Mouse (Mus musculus) MEL (cell line): ENCODE measurements around the gene Lman2. TPM values are rescaled to one million over a fixed set of nuclear protein-coding genes. Genes with fewer than 3 reads are reported as not detected.

Experiments
- DNase-seq: peaks from one replicate; pipeline ENCODE4 v3.0.0; 2011; ENCODE audit warnings: low read depth, low spot score
- H3K27ac ChIP-seq: 2 replicates; pipeline ENCODE4 v1.5.1; 2012; ENCODE audit warnings: low read depth, mild to moderate bottlenecking, control low read depth, low read length, moderate library complexity; ENCODE audit not compliant: control insufficient read depth
- H3K27me3 ChIP-seq, 2 experiments: fragments of 150-350 bp in 1 of 2; sonication (generic) in 1 of 2; 2 replicates each; pipeline ENCODE4 v1.6.1; 2012; ENCODE audit warnings: low read length in 2 of 2, mild to moderate bottlenecking in 2 of 2, improper control_type of control experiment in 1 of 2, moderate library complexity in 1 of 2; ENCODE audit not compliant: insufficient read depth in 2 of 2, control insufficient read depth in 1 of 2
- H3K36me3 ChIP-seq, 2 experiments: 2 replicates each; pipeline ENCODE4 v1.6.1; 2012 to 2014; ENCODE audit warnings: low read length in 2 of 2, improper control_type of control experiment in 1 of 2, inconsistent platforms in 1 of 2, mild to moderate bottlenecking in 1 of 2; ENCODE audit not compliant: insufficient read depth in 2 of 2, control insufficient read depth in 1 of 2
- H3K4me1 ChIP-seq, 2 experiments: fragments of 150-350 bp in 1 of 2; sonication (generic) in 1 of 2; 2 replicates each; pipeline ENCODE4 v1.6.1; 2012; ENCODE audit warnings: low read length in 2 of 2, improper control_type of control experiment in 1 of 2, mild to moderate bottlenecking in 1 of 2; ENCODE audit not compliant: insufficient read depth in 2 of 2, control insufficient read depth in 1 of 2
- H3K4me3 ChIP-seq, 2 experiments: fragments of 150-350 bp in 1 of 2; sonication (generic) in 1 of 2; 2 replicates each; pipeline ENCODE4 v1.5.1; 2012; ENCODE audit warnings: low read depth in 2 of 2, low read length in 2 of 2, mild to moderate bottlenecking in 2 of 2, moderate library complexity in 2 of 2, control low read depth in 1 of 2, improper control_type of control experiment in 1 of 2; ENCODE audit not compliant: control insufficient read depth in 1 of 2, insufficient read depth in 1 of 2
- H3K79me2 ChIP-seq: 2 replicates; pipeline ENCODE4 v1.6.1; 2012; ENCODE audit warnings: mild to moderate bottlenecking, low read length, moderate library complexity; ENCODE audit not compliant: control insufficient read depth, poor library complexity, insufficient read depth
- H3K9ac ChIP-seq: 2 replicates; pipeline ENCODE4 v1.6.1; 2012; ENCODE audit warnings: low read depth, mild to moderate bottlenecking, control low read depth, low read length, moderate library complexity; ENCODE audit not compliant: control insufficient read depth, poor library complexity, severe bottlenecking
- H3K9me3 ChIP-seq: fragments of 150-350 bp; sonication (generic); replicated peaks from 2 replicates; pipeline ENCODE4 v1.6.1; 2012; ENCODE audit warnings: mild to moderate bottlenecking, low read length, improper control_type of control experiment, moderate library complexity; ENCODE audit not compliant: insufficient read depth
- BHLHE40 ChIP-seq: IDR thresholded peaks from 2 replicates; pipeline ENCODE4 v1.6.1; 2012; ENCODE audit warnings: low read depth, mild to moderate bottlenecking, inconsistent platforms, low read length, improper control_type of control experiment, borderline replicate concordance
- CHD1 ChIP-seq: IDR thresholded peaks from 2 replicates; pipeline ENCODE4 v1.6.1; 2012; ENCODE audit warnings: low read depth, mild to moderate bottlenecking, inconsistent platforms, low read length, improper control_type of control experiment
- CHD2 ChIP-seq: IDR thresholded peaks from 2 replicates; pipeline ENCODE4 v1.6.1; 2011; ENCODE audit warnings: low read length, improper control_type of control experiment
- E2F4 ChIP-seq: IDR thresholded peaks from 2 replicates; pipeline ENCODE4 v1.6.1; 2011; ENCODE audit warnings: low read depth, low read length, improper control_type of control experiment, borderline replicate concordance
- ELF1 ChIP-seq: IDR thresholded peaks from 2 replicates; pipeline ENCODE4 v1.6.1; 2014; ENCODE audit warnings: low read depth, mild to moderate bottlenecking, inconsistent platforms, low read length, improper control_type of control experiment, moderate library complexity
- EP300 ChIP-seq, 2 experiments: IDR thresholded peaks; 2 replicates each; pipeline ENCODE4 v1.6.1; 2011; ENCODE audit warnings: improper control_type of control experiment in 2 of 2, low read length in 2 of 2, low read depth in 1 of 2, mild to moderate bottlenecking in 1 of 2
- GABPA ChIP-seq: IDR thresholded peaks from 2 replicates; pipeline ENCODE4 v1.6.1; 2012; ENCODE audit warnings: low read depth, mild to moderate bottlenecking, inconsistent platforms, low read length, improper control_type of control experiment, moderate library complexity
- GATA1 ChIP-seq: IDR thresholded peaks from 2 replicates; pipeline ENCODE4 v1.6.1; 2011; ENCODE audit warnings: low read depth, low read length, improper control_type of control experiment
- HCFC1 ChIP-seq: IDR thresholded peaks from 2 replicates; pipeline ENCODE4 v1.6.1; 2012; ENCODE audit warnings: low read depth, mild to moderate bottlenecking, inconsistent platforms, low read length, improper control_type of control experiment, moderate library complexity
- KAT2A ChIP-seq: conservative IDR thresholded peaks from 2 replicates; pipeline ENCODE4 v1.6.1; 2012; ENCODE audit warnings: low read depth, low read length, improper control_type of control experiment, inconsistent platforms
- MAFK ChIP-seq: IDR thresholded peaks from 2 replicates; pipeline ENCODE4 v1.6.1; 2011; ENCODE audit warnings: low read depth, mild to moderate bottlenecking, low read length, improper control_type of control experiment, borderline replicate concordance
- MAX ChIP-seq: IDR thresholded peaks from 2 replicates; pipeline ENCODE4 v1.6.1; 2011; ENCODE audit warnings: low read length, improper control_type of control experiment
- MEF2A ChIP-seq: IDR thresholded peaks from 2 replicates; pipeline ENCODE4 v1.6.1; 2014; ENCODE audit warnings: low read depth, mild to moderate bottlenecking, inconsistent platforms, low read length, improper control_type of control experiment; ENCODE audit not compliant: poor library complexity, insufficient replicate concordance, severe bottlenecking; ENCODE audit errors: extremely low read depth
- MXI1 ChIP-seq: IDR thresholded peaks from 2 replicates; pipeline ENCODE4 v1.6.1; 2011; ENCODE audit warnings: mild to moderate bottlenecking, low read depth, low read length, improper control_type of control experiment
- MYC ChIP-seq: IDR thresholded peaks from 2 replicates; pipeline ENCODE4 v1.6.1; 2011; ENCODE audit warnings: low read depth, mild to moderate bottlenecking, low read length, improper control_type of control experiment, moderate library complexity
- POLR2A ChIP-seq, 2 experiments: IDR thresholded peaks; 2 replicates each; pipeline ENCODE4 v1.6.1; 2011 to 2012; ENCODE audit warnings: low read length in 2 of 2, mild to moderate bottlenecking in 2 of 2, control low read depth in 1 of 2, improper control_type of control experiment in 1 of 2, low read depth in 1 of 2, moderate library complexity in 1 of 2; ENCODE audit not compliant: control insufficient read depth in 1 of 2, insufficient read depth in 1 of 2, poor library complexity in 1 of 2
- POLR2AphosphoS2 ChIP-seq: IDR thresholded peaks from 2 replicates; pipeline ENCODE4 v1.6.1; 2011; ENCODE audit warnings: low read length, improper control_type of control experiment
- POLR2AphosphoS5 ChIP-seq: IDR thresholded peaks from 2 replicates; pipeline ENCODE4 v1.6.1; 2012; ENCODE audit warnings: low read depth, borderline replicate concordance, mild to moderate bottlenecking, inconsistent platforms, low read length, moderate library complexity, mixed read lengths
- RAD21 ChIP-seq: IDR thresholded peaks from 2 replicates; pipeline ENCODE4 v1.6.1; 2011; ENCODE audit warnings: mild to moderate bottlenecking, low read depth, low read length, improper control_type of control experiment
- RCOR1 ChIP-seq: IDR thresholded peaks from 2 replicates; pipeline ENCODE4 v1.6.1; 2012; ENCODE audit warnings: low read depth, mild to moderate bottlenecking, inconsistent platforms, low read length, improper control_type of control experiment
- SIN3A ChIP-seq: IDR thresholded peaks from 2 replicates; pipeline ENCODE4 v1.6.1; 2012; ENCODE audit warnings: low read length, improper control_type of control experiment, inconsistent platforms
- SMC3 ChIP-seq: IDR thresholded peaks from 2 replicates; pipeline ENCODE4 v1.6.1; 2011; ENCODE audit warnings: low read depth, low read length, improper control_type of control experiment
- TAL1 ChIP-seq: IDR thresholded peaks from 2 replicates; pipeline ENCODE4 v1.6.1; 2012; ENCODE audit warnings: mild to moderate bottlenecking, inconsistent platforms, low read length, moderate library complexity, mixed read lengths
- TBP ChIP-seq: IDR thresholded peaks from 2 replicates; pipeline ENCODE4 v1.8.0; 2011; ENCODE audit warnings: low read depth, low read length, improper control_type of control experiment
- TCF12 ChIP-seq: IDR thresholded peaks from 2 replicates; pipeline ENCODE4 v1.6.1; 2014; ENCODE audit warnings: low read depth, mild to moderate bottlenecking, inconsistent platforms, low read length, improper control_type of control experiment, moderate library complexity
- UBTF ChIP-seq: IDR thresholded peaks from 2 replicates; pipeline ENCODE4 v1.6.1; 2012; ENCODE audit warnings: low read depth, mild to moderate bottlenecking, inconsistent platforms, low read length, improper control_type of control experiment, moderate library complexity, borderline replicate concordance; ENCODE audit not compliant: insufficient read depth
- USF1 ChIP-seq: IDR thresholded peaks from 2 replicates; pipeline ENCODE4 v1.6.1; 2014; ENCODE audit warnings: low read depth, mild to moderate bottlenecking, inconsistent platforms, low read length, improper control_type of control experiment, moderate library complexity
- USF2 ChIP-seq, 2 experiments: IDR thresholded peaks; 2 replicates each; pipeline ENCODE4 v1.6.1; 2011 to 2012; ENCODE audit warnings: improper control_type of control experiment in 2 of 2, low read length in 2 of 2, borderline replicate concordance in 1 of 2, inconsistent platforms in 1 of 2, low read depth in 1 of 2, mild to moderate bottlenecking in 1 of 2; ENCODE audit not compliant: insufficient read depth in 1 of 2
- ZMIZ1 ChIP-seq: IDR thresholded peaks from 2 replicates; pipeline ENCODE4 v1.6.1; 2012; ENCODE audit warnings: low read depth, mild to moderate bottlenecking, inconsistent platforms, low read length, improper control_type of control experiment, moderate library complexity
- ZNF384 ChIP-seq: IDR thresholded peaks from 2 replicates; pipeline ENCODE4 v1.6.1; 2012; ENCODE audit warnings: low read depth, mild to moderate bottlenecking, inconsistent platforms, low read length, improper control_type of control experiment
- polyA plus RNA-seq, 2 experiments: library from polyadenylated mRNA; stranded (reverse) in 1 of 2; unstranded in 1 of 2; fragments of >175 nt in 1 of 2; fragments of >200 nt in 1 of 2; gene quantifications; 2 replicates each; pipeline versions ENCODE4 v1.2.1 to v1.2.4; 2012; ENCODE audit warnings: low replicate concordance in 2 of 2, low read depth in 1 of 2; ENCODE audit not compliant: insufficient read length in 2 of 2, insufficient read depth in 1 of 2, missing spikeins in 1 of 2
- total RNA-seq: library from RNA; depleted of rRNA; stranded (reverse); fragments of 300-350 nt; gene quantifications from 2 replicates; pipeline ENCODE4 v1.2.3, GENCODE M21; 2012

Lman2 gene
- total and polyA plus RNA-seq, 3 experiments = 86.1 to 239 (median 145) TPM

DNA sequence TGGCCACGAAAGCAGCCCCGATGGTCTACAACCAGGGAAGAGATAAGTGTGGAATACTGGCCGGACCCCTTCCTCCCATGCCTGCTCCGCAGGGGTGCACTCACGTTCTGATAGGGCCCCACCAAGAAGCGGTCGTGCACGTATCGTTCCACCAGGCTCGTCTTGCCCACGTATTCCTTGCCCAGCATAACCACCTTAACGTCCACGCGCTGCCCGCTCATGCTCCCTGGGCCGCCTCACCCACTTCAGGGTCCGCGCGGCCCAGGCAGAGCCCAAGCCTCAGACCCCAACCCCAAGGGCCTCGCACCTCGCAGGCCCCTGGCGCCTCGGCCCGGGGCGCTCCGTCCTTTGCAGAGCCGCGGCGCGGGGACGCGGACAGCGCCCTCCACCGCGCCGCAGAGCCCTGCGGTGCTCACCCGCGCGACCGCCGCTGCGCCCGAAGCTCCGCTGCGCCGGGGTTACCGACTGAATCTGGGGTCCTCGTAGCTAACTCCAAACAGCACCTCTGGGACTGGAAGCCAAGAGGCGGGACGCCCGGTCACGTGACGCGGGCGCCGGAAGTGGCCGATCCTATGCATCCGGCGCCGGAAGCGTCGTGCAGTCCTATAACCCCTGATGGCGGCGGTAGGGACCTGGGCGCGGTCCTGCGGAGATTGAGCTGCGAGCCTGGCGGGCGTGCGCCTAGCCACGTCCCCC lies 41.0 kb downstream of the Lman2 start, which contains the start of gene Rab24:
Rab24 (minus strand) TSS at position 513 of the 696 bp plus-strand sequence.
- DNase-seq = peak; percentile 92
- TF ChIP-seq GATA1 (no peak), MYC (0 out of 2 replicates have a peak, but pooled peaks have one; percentile 35), USF2 (IDR thresholded peaks at IDR 0.05; ENCODE audit: borderline replicate concordance in 1 of 2, insufficient read depth in 1 of 2, low read depth in 1 of 2, low read length in 2 of 2) (peak; percentile 79 to 94; a peak in 3 of 4 replicates), USF1 (peak; percentile 98), KAT2A (peak; percentile 59; the same call in 1 of the 2 replicates), TAL1 (no peak), CHD1 (no peak), TCF12 (peak; percentile 71), BHLHE40 (peak; percentile 90), MAX (peak; percentile 96), MXI1 (peak; percentile 89), EP300 (IDR thresholded peaks at IDR 0.05; ENCODE audit: low read depth in 1 of 2, low read length in 2 of 2) (no peak), E2F4 (no peak), GABPA (no peak), POLR2A (IDR thresholded peaks at IDR 0.05; ENCODE audit: control insufficient read depth in 1 of 2, insufficient read depth in 1 of 2, low read depth in 1 of 2, low read length in 2 of 2, poor library complexity in 1 of 2) (peak; percentile 68 to 89; a peak in 3 of 4 replicates), ZNF384 (no peak), POLR2AphosphoS2 (peak; percentile 79), SMC3 (no peak), RCOR1 (peak; percentile 50; the same call in 1 of the 2 replicates), ZMIZ1 (peak; percentile 80; the same call in 1 of the 2 replicates), HCFC1 (peak; percentile 87), UBTF (no peak), CHD2 (no peak), MAFK (no peak), POLR2AphosphoS5 (no peak), RAD21 (no peak), SIN3A (peak; percentile 63; the same call in 1 of the 2 replicates), ELF1 (peak; percentile 70), TBP (peak; percentile 90), MEF2A (no peak)
- Histone ChIP-seq H3K27ac (peak within 1 kb of the TSS; percentile 51), H3K27me3 (no peaks in the 10 kb centered on the region), H3K9me3 (no peaks in the 10 kb centered on the region), H3K36me3 (peaks cover 4 to 11% of the 10 kb centered on the region in 2 experiments; a peak in 3 of 4 replicates), H3K9ac (peak within 1 kb of the TSS; percentile 96), H3K79me2 (peaks cover 32% of the 10 kb centered on the region), H3K4me3 (peak within 1 kb of the TSS; percentile 95 to 99), H3K4me1 (peaks cover 0 to 15% of the 10 kb centered on the region in 2 experiments; a peak in 2 of 4 replicates)
